Mouse (Mus musculus) forebrain, embryonic 10.5 days (tissue): ENCODE measurements around the gene Gla. TPM values are rescaled to one million over a fixed set of nuclear protein-coding genes. Genes with fewer than 3 reads are reported as not detected.
A peak's percentile ranks its signal among the peaks of the same experiment; 100 is the strongest.

Source experiments
- DNase-seq: peaks from one replicate; pipeline ENCODE4 v3.0.0-alpha.2; 2017; ENCODE audit warnings: low spot score; ENCODE audit errors: extremely low spot score
- H3K27ac ChIP-seq: fragments of 300-500 bp; sonication (generic); 2 replicates; pipeline ENCODE4 v1.5.1; 2016; ENCODE audit warnings: mild to moderate bottlenecking
- H3K27me3 ChIP-seq: fragments of 300-500 bp; sonication (generic); 2 replicates; pipeline ENCODE4 v1.6.1; 2016; ENCODE audit warnings: mild to moderate bottlenecking; ENCODE audit not compliant: poor library complexity, severe bottlenecking
- H3K36me3 ChIP-seq: fragments of 300-500 bp; sonication (generic); replicated peaks from 2 replicates; pipeline ENCODE4 v1.6.1; 2016; ENCODE audit warnings: mild to moderate bottlenecking, moderate library complexity
- H3K4me1 ChIP-seq: fragments of 300-500 bp; sonication (generic); 2 replicates; pipeline ENCODE4 v1.6.1; 2016
- H3K4me3 ChIP-seq: fragments of 300-500 bp; sonication (generic); 2 replicates; pipeline ENCODE4 v1.5.1; 2016; ENCODE audit warnings: mild to moderate bottlenecking, moderate library complexity
- H3K9me3 ChIP-seq: fragments of 300-500 bp; sonication (generic); 2 replicates; pipeline ENCODE4 v1.6.1; 2016; ENCODE audit warnings: mild to moderate bottlenecking, moderate library complexity
- whole genome bisulfite sequencing: fragments of 180-500 bp; shearing (Covaris S2); methylation state at CpG from one replicate; pipeline ENCODE4 v1.1.7; 2016; 5-methylcytosine and 5-hydroxymethylcytosine counted together
- polyA plus RNA-seq: library from polyadenylated mRNA; unstranded; fragments of >200 nt; fragmentation: Nextera tagmentation; extraction: Ambion mirVana; gene quantifications from 2 replicates; pipeline ENCODE4 v1.2.1, GENCODE M21; 2016

Gla gene
- polyA plus RNA-seq, 1 experiment from 2014 or later, result 11.1 TPM

- Histone ChIP-seq H3K9me3 (no peaks in the 10 kb centered on the region), H3K36me3 (no peaks in the 10 kb centered on the region), H3K4me1 (peaks cover 25% of the 10 kb centered on the region), H3K4me3 (peak overlapping the region; percentile 12), H3K27me3 (peaks cover 55% of the 10 kb centered on the region), H3K27ac (peak overlapping the region; percentile 74)
- 41% methylated on average over 9 of the region's 9 CpGs for WGBS
- DNase-seq, result peak; percentile 16
These were observed 18.8 kb upstream of the Gla start for GRCm38 (mm10) chrX:134619695-134620094.

DNA sequence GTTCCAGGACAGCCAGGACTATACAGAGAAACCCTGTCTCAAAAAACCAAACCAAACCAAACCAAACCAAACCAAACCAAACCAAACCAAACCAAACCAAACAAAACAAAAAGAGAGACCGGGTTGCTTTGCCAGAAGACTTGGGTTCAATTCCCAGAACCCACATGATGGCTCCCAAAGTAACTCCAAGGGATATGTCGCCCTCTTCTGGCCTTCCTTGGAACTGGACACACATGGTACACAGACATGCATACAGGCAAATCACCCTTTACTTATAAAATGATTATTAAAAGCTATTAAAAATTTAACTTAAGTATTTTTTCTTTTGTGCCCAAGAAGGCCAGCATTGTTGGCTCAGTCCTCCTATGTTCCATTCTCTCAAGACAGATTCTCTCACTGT is 13.4 kb upstream of the Gla start:
- H3K27me3 ChIP-seq, result peaks cover 49% of the 10 kb centered on the region
- 62% methylated on average over 2 of the region's 2 CpGs for WGBS

DNA sequence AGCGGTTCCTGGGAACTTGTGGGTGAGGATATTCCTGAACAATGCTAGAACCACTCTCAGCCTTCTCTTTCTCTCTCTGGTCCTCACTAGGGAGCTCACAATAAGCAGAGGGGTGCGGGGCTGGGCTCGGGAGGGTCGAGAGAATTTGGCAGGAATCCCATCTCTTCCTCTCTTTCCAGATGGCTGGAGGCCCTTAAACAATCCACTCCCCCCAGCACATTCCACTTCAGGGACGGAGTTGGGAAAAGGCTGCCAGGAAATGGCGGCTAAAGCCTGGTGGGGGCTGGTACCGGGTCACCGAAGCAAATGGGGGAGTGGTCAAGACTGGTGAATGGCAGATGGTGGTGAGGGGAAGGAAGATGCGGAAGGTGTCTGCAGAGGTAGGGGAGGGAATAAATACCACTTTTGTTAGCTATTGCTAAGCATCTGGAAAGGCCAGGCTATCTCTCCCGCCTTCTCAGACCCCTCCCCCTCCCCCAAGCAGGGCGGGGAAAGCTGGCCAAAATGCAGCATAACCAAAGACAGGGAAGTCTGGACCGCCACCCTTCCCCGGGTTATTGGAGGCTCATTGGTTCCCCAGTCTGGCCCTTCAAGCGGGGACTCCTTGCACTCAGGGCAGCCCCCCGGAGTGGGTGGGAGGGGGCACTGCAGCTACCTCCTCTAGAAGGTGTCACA is 11.5 kb upstream of the Gla start:
- H3K4me1 ChIP-seq, result peaks cover 14% of the 10 kb centered on the region
- WGBS, result 11% methylated on average over 12 of the region's 15 CpGs

More for the DNA sequence above, 13.4 kb upstream of the Gla start:
- Histone ChIP-seq H3K36me3 (no peaks in the 10 kb centered on the region), H3K9me3 (no peaks in the 10 kb centered on the region), H3K4me3 (no peak overlapping the region), H3K27ac (no peak overlapping the region), H3K4me1 (peaks cover 15% of the 10 kb centered on the region)
- no peak for DNase-seq

DNA sequence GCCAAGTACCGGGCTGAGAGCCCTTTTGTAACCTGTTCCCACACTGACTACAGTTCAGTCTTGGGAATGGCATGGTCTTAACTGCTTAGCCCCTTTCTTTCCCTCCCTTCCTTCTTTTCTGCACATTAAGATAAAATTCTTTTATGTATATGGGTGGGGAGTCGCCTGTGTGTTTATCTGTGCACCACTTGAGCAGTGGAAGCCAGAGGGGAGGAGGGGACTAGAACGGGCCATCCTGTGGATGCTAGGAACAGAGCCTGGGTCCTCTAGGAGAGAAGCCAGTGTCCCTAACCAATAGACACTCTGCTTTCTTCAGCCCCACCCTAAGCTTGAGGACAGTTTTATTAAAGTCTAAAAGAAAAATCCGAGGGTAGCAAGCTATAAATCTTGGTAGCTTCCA is 10.1 kb upstream of the Gla start:
- WGBS, result 94% methylated on average over 4 of the region's 4 CpGs
- Histone ChIP-seq H3K4me3 (no peak overlapping the region), H3K27ac (no peak overlapping the region)

More for the DNA sequence above, 11.5 kb upstream of the Gla start:
- no peaks in the 10 kb centered on the region for H3K9me3 ChIP-seq
- peak; percentile 58 for DNase-seq
- peaks cover 31% of the 10 kb centered on the region for H3K27me3 ChIP-seq
- peaks cover 6% of the 10 kb centered on the region for H3K36me3 ChIP-seq
- H3K4me3 ChIP-seq, result peak overlapping the region; percentile 38
- peak overlapping the region; percentile 88 for H3K27ac ChIP-seq

GRCm38 (mm10) chrX:134609472-134609871 is 8.5 kb upstream of the Gla start:
- H3K36me3 ChIP-seq, result peaks cover 16% of the 10 kb centered on the region
- no peaks in the 10 kb centered on the region for H3K9me3 ChIP-seq
- no peak for DNase-seq
- H3K4me3 ChIP-seq, result no peak overlapping the region
- no peak overlapping the region for H3K27ac ChIP-seq
- peaks cover 13% of the 10 kb centered on the region for H3K27me3 ChIP-seq
- peaks cover 14% of the 10 kb centered on the region for H3K4me1 ChIP-seq
- WGBS, result 43% methylated on average over 4 of the region's 4 CpGs

More for the DNA sequence above, 10.1 kb upstream of the Gla start:
- Histone ChIP-seq H3K4me1 (peaks cover 14% of the 10 kb centered on the region), H3K27me3 (peaks cover 19% of the 10 kb centered on the region), H3K36me3 (peaks cover 11% of the 10 kb centered on the region), H3K9me3 (no peaks in the 10 kb centered on the region)
- no peak for DNase-seq

GRCm38 (mm10) chrX:134601380-134602120 is 625 bp upstream of the Gla start:
- Histone ChIP-seq H3K36me3 (peaks cover 13% of the 10 kb centered on the region), H3K4me3 (peak overlapping the region; percentile 63), H3K27me3 (peaks cover 16% of the 10 kb centered on the region), H3K27ac (peak overlapping the region; percentile 93), H3K9me3 (no peaks in the 10 kb centered on the region), H3K4me1 (peaks cover 21% of the 10 kb centered on the region)
- DNase-seq, result no peak
- 20% methylated on average over 42 of the region's 43 CpGs for WGBS

DNA sequence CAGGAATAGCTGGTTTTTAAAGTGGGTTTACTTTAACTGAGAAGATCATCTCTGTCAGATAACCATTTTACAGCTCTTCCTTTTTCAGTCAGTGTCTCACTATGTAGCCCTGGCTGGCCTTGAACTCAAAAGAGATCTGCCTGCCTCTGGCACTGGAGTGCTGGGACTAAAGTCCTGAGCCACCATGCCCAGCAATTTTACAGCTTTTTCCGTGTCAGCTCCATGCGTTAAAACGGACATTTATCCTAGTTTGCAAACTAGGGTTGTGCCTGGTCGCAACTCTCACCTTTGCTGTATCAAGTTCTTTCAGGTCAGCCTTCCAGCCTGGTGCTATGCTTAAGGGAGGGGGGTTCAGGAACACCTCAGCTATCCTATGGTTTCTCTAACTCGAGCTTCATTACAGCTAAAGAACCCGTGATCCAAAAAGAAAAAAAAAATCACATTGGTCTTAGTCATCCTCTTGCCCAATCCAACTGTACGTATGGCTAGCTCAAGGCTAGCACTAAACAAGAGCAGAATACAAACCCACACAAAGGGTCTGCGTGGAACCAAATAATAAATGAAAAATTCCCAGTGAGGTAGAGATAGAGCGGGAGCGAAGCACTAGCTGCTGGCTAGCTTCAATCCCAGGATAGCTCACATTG is 881 bp downstream of the Gla start:
- H3K9me3 ChIP-seq, result no peaks in the 10 kb centered on the region
- 30% methylated on average over 10 of the region's 10 CpGs for WGBS
- H3K27me3 ChIP-seq, result peaks cover 16% of the 10 kb centered on the region
- DNase-seq, result no peak
- H3K4me1 ChIP-seq, result peaks cover 21% of the 10 kb centered on the region
- H3K27ac ChIP-seq, result peak overlapping the region; percentile 93
- H3K36me3 ChIP-seq, result peaks cover 9% of the 10 kb centered on the region
- H3K4me3 ChIP-seq, result peak overlapping the region; percentile 63

DNA sequence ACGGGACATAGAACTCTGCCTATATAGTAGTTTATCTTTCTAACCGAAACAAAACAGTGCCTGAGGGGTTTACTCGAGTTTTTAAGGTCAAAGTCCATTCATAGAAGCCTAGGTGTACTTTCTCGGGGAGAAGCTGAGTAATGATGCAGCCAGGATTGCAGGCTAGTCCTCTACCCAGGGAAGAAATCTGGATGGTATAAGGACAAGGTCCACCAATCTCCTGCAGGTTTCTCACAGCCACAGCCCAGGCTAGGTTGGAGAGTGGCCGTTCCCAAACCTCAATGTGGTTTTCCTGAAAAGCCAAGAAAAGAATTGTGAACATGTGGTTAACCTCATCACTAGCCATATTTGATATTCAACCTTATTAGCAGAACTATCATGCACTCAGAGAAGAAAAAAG is 11.1 kb downstream of the Gla start:
- Histone ChIP-seq H3K27me3 (peaks cover 15% of the 10 kb centered on the region; the same call in 1 of the 2 replicates), H3K4me1 (peaks cover 8% of the 10 kb centered on the region), H3K9me3 (no peaks in the 10 kb centered on the region), H3K36me3 (peaks cover 50% of the 10 kb centered on the region), H3K27ac (no peak overlapping the region), H3K4me3 (no peak overlapping the region)
- WGBS, result 70% methylated on average over 5 of the region's 5 CpGs
- DNase-seq, result no peak

DNA sequence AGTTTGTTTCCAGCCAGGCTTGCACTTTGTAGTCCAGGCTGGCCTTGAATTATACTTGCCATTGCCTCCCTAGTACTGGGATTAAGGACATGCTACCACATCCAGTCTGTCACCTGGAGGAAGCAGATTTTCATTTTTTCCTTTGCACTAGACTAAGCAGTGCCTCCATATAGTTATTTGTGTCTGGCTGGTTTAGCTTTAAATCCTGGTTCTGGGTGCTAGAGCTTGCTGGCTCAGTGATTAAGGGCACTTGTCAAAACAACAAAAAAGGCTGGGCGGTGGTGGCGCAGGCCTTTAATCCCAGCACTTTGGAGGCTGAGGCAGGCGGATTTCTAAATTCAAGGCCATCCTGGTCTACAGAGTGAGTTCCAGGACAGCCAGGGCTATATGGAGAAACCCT is 11.9 kb downstream of the Gla start:
- WGBS, result 90% methylated on average over 3 of the region's 3 CpGs

GRCm38 (mm10) chrX:134588261-134588660 is 12.7 kb downstream of the Gla start:
- no peak overlapping the region for H3K4me3 ChIP-seq
- 92% methylated on average over 4 of the region's 4 CpGs for WGBS
- peaks cover 15% of the 10 kb centered on the region; the same call in 1 of the 2 replicates for H3K27me3 ChIP-seq
- H3K4me1 ChIP-seq, result peaks cover 11% of the 10 kb centered on the region
- no peaks in the 10 kb centered on the region for H3K9me3 ChIP-seq
- H3K36me3 ChIP-seq, result peaks cover 50% of the 10 kb centered on the region
- H3K27ac ChIP-seq, result no peak overlapping the region
- DNase-seq, result no peak

More for the DNA sequence above, 11.9 kb downstream of the Gla start:
- no peak overlapping the region for H3K4me3 ChIP-seq
- DNase-seq, result no peak
- H3K36me3 ChIP-seq, result peaks cover 50% of the 10 kb centered on the region
- H3K27ac ChIP-seq, result no peak overlapping the region
- H3K27me3 ChIP-seq, result peaks cover 15% of the 10 kb centered on the region; the same call in 1 of the 2 replicates
- peaks cover 11% of the 10 kb centered on the region for H3K4me1 ChIP-seq
- H3K9me3 ChIP-seq, result no peaks in the 10 kb centered on the region

- Histone ChIP-seq H3K27ac (peak overlapping the region; percentile 90), H3K27me3 (peaks cover 23% of the 10 kb centered on the region), H3K4me1 (peaks cover 11% of the 10 kb centered on the region), H3K36me3 (peaks cover 41% of the 10 kb centered on the region), H3K9me3 (no peaks in the 10 kb centered on the region), H3K4me3 (peak overlapping the region; percentile 64)
- DNase-seq, result no peak
- 34% methylated on average over 8 of the region's 8 CpGs for WGBS
These were observed 14.5 kb downstream of the Gla start for GRCm38 (mm10) chrX:134586447-134586846.

- DNase-seq, result peak; percentile 85
- Histone ChIP-seq H3K4me3 (peak within 1 kb of the TSS; percentile 64), H3K9me3 (no peaks in the 10 kb centered on the region), H3K4me1 (peaks cover 11% of the 10 kb centered on the region), H3K27ac (peak within 1 kb of the TSS; percentile 90), H3K36me3 (peaks cover 33% of the 10 kb centered on the region), H3K27me3 (peaks cover 25% of the 10 kb centered on the region)
- WGBS, result 17% methylated on average over 45 of the region's 45 CpGs
These were observed 15.6 kb downstream of the Gla start, which contains the start of gene Rpl36a for GRCm38 (mm10) chrX:134585103-134586002. TSS of gene Rpl36a (plus strand) at chrX:134585654.
